Mouse (Mus musculus) gastrocnemius, postnatal 14 days (tissue): ENCODE measurements around the gene Arhgef12. TPM values are rescaled to one million over a fixed set of nuclear protein-coding genes. Genes with fewer than 3 reads are reported as not detected.

Experiments
- DNase-seq: peaks from one replicate; pipeline ENCODE4 v3.0.0; 2021; ENCODE audit warnings: mixed read lengths
- intact Hi-C: fragments of 180-260 bp; cut with DNase I; formaldehyde crosslinking; loops from one replicate; pipeline ENCODE4 v1.15.1; 2025; ENCODE audit warnings: low total_unique reads
- total RNA-seq, 2 experiments: library from RNA; stranded (reverse); gene quantifications; 2 replicates each; pipeline ENCODE4 v1.2.3; 2021

Arhgef12 gene
- total RNA-seq, 2 experiments from 2014 or later = 45.7 to 52.5 TPM

DNA sequence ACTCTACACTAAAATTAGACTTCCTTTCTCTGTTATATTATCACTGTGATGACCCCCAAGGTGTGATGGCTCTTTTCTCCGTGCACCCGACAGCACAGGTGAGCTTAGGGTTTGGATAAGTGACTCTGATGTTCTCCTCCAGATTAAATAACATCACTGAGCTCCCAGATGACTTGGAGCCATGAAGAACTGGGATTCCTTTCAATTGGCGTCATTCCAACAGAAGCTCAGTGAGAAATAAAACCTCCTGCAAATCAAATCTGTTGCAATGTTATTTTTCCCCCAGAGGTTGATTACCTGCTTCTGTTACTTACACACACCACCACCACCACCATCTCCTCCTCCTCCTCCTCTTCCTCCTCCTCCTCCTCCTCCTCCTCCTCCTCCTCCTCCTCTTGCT lies 13.2 kb downstream of the Arhgef12 start:
- no peak for DNase-seq
- intact Hi-C loops = no loop called here

DNA sequence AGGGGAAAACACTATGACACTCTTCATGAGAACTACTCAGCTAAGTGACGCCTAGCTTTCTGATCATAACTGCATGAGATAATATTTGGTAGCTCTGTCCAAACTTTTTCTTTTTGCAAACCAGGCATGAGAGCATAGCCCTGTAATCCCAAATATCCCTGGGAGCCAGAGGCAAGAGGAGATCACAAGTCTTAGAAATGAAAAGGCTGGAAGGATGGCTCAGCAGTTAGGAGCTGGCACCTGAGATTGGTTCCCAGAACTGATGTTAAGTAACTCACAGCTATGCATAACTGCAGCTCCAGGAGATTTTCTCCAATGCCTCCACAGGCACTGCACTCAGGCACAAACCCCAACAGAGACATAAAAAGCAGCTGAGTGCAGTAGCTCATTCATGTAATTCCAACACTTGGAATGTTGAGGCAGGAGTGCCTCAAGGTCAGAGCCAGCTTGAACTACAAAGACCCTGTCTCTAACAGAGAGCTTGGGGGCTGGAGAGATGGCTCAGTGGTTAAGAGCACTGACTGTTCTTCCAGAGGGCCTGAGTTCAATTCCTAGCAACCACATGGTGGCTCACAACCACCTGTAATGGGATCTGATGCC lies 21.3 kb downstream of the Arhgef12 start:
- DNase-seq = no peak
- intact Hi-C loops = no loop called here

DNA sequence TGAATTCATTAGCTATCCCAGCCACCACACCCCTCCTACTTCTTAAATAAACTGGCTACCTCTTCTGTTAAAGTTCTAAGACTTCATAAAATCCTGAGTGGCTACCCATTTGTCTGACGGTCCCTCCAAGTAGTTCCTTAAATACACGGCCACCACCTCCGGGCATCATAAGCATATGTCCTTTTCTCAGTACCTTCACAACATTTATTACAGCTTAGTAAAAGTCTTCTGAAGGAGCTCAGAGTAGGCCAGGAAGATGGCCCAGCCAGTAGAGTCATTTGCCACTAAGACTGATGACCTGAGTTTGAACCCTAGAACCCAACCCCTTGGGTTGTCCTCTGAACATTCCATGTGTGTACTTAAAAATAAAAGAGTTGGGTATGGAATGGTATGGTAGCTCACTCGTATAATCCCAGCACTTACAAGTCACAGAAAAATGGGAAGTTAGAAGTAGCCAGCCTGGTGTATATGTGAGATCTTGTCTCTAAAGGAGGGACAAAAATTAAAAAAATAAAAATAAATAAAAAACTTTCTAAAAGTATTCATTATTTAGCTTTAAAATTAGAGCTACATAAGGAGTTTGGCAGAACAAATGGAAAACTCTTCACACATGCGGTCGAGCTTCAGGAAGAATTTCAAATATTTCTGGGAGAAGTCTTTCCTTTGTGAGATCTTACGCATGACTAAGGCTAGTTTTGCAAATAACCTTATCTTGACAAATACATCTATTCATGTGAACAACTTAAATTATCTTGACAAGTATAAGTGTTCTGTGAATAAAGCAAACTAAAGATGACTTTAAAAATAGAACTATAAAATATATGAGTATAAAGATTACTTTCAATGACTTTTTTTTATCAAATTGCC lies 22.3 kb downstream of the Arhgef12 start:
- no peak for DNase-seq
- intact Hi-C loops = no loop called here

DNA sequence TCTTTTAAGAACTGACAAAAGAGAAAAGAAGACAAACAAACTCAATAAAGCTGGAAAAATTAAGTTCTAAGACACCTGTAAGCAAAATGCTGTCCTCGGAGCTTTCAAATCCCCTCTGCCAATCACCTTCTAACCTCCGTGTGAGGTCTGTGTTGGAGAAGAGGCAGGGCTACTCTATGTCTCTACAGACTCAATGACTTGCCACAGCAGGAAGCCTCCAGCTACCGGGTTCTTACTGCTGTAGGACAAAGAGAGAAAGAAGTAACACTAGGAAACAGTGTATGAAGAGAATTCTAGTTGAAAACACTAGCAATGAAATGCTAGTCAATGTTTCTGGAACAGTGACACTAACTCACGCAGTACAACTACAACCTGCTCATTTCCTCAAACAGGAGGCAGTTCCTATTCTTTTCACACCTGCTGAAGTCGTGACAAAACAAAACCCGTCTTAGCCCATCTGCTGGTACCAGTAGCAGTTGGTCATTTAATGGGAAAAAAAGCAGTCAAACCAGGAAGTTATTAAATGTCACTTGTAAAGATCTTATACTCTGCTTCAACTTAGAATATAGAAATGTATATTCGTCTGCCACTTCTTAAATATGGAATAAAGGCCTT lies 23.5 kb downstream of the Arhgef12 start:
- intact Hi-C loops = no loop called here
- DNase-seq = no peak

DNA sequence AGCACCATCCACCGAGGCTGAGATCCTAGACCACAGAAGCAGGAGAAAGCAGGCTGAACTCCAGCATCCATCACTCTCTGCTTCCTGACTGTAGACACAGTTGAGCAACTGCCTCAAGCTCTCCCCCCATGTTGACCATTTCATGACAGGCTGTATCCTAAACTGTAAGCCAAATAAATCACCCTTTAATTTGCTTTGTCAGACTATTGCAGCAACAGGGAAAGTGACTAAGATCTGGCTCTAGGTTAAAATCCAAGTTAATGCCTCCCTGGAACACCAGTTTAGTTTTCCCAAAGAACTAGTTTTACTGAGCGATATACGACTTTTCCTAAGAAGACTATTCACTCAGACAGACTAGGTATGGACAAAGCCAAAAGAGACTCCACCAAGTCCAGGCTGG lies 28.3 kb downstream of the Arhgef12 start:
- no peak for DNase-seq
- intact Hi-C loops = no loop called here

DNA sequence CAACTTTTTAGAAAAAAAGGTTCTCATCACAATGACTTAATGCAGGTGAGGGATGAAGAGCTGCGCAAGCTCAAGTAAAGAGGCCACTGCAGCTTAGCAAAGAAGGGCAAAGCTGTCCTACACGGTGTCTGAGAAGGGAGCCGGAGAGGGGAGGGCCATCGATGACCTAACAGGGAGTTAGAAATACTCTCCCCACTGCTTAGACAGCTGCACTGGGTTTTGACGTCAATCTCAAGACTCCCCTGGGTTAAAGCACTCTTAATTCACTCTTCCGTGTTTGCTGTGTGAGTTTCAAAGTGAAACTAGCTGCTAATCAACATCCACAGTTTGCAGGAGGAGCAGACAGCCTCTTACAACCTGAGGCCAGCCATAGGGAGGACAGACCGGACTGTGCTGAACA lies 30.9 kb downstream of the Arhgef12 start:
- intact Hi-C loops = no loop called here
- no peak for DNase-seq

DNA sequence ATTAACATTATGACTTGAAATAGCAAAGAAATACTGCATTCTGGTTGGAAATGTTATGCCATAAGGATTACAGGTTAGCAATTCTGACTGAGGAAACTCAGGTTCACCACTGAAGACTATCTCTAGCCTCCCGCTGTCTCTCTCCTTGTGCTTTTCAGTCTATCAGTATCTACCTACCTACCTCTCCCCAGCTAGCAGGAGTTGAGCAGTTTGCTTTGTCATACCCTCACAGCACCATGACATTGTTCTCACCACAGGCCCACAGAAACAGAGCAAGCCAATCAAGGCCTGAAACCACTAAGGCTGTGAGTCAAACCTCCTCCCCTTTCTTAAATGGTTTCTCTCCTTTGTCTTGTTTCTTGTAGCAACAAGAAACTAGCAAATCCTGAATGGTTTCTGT lies 32.4 kb downstream of the Arhgef12 start:
- DNase-seq = no peak
- intact Hi-C loops = no loop called here

DNA sequence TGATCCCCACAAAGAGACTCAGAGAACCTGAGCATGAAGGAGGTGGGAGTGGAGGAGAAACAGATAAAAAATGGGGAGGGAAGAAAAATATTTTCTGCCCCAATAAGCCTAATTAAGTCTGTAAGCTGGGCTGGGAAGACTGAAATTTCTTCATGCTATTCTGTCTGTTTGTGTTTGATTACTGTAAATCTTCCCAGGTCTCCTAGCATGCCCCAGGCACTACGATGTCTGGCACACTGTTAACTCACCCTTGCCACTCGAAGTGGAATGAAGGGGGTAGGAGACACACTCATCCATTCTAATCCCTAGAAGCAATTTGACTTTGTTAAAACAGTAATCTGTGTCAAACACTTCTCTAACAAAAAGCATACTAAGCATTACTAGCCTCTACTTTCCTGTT lies 35.3 kb downstream of the Arhgef12 start:
- intact Hi-C loops = no loop called here

GRCm38 (mm10) chr9:43071176-43071575 lies 35.9 kb downstream of the Arhgef12 start:
- no peak for DNase-seq
- intact Hi-C loops = no loop called here

More for the DNA sequence above, 35.3 kb downstream of the Arhgef12 start:
- no peak for DNase-seq

DNA sequence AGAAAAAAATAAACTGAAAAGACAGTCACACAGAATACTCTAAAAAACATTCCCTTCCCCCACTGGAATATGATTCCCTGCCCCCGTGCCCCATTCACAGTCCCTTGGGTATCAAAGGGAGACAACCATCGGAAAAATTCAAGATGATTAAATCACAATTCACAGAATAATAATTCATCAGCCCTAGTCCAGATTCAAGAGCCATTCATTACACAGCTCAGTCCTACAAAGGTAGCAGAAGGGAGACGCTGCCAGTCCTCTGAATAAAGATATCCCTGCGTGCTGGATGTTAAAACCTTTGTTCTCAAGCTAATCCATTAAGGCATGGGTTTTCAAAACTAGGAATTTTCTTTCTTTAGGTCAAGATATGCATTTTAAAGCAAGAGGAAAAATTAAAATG lies 36.5 kb downstream of the Arhgef12 start:
- intact Hi-C loops = no loop called here
- DNase-seq = no peak

GRCm38 (mm10) chr9:43070153-43070552 lies 36.9 kb downstream of the Arhgef12 start:
- DNase-seq = no peak
- intact Hi-C loops = no loop called here

GRCm38 (mm10) chr9:43067896-43068295 lies 39.1 kb downstream of the Arhgef12 start:
- intact Hi-C loops = no loop called here
- DNase-seq = no peak

GRCm38 (mm10) chr9:43065231-43065630 lies 41.8 kb downstream of the Arhgef12 start:
- DNase-seq = no peak
- intact Hi-C loops = no loop called here

GRCm38 (mm10) chr9:43061545-43061944 lies 45.5 kb downstream of the Arhgef12 start:
- no peak for DNase-seq
- intact Hi-C loops = no loop called here

DNA sequence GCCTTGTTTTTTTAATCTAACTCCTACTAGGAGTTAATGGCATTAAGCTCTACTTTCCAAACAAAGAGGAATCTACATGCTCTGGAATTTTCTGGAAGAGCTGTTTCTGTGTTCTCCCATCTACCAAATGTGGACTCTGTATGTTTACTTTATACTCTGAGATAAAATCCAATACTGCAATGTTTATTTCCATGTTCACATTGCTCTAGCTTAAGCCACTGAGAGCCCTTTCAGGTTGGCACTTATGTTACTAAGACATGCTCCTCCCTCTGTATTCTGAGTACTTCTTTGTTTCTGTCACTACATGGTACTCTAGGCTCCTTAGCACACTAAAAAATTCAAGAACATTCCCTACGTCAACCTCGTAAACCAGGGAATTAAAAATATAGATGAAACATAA lies 56.6 kb downstream of the Arhgef12 start:
- intact Hi-C loops = no loop called here
- DNase-seq = no peak

GRCm38 (mm10) chr9:43044481-43044880 lies 62.6 kb downstream of the Arhgef12 start:
- intact Hi-C loops = no loop called here
- no peak for DNase-seq

DNA sequence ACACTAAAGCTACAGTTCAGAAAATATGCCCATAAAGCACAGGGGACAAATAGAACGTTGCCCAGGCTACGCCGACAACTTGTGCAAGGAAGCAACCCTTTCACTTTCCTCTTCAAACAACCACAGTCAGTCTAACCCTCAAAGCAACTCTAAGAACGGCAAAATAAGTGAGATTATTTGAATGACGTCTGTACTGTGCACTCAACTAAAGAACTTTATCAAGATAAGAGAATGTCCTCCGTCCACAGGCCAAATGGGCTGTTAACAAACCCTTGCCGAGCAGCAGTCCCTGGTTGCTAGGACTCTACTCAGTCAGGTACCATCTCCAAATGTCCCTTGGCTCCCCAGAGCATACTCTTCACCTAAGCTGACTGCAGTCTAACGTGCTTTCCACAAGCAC lies 68.6 kb downstream of the Arhgef12 start:
- no peak for DNase-seq
- intact Hi-C loops = no loop called here

DNA sequence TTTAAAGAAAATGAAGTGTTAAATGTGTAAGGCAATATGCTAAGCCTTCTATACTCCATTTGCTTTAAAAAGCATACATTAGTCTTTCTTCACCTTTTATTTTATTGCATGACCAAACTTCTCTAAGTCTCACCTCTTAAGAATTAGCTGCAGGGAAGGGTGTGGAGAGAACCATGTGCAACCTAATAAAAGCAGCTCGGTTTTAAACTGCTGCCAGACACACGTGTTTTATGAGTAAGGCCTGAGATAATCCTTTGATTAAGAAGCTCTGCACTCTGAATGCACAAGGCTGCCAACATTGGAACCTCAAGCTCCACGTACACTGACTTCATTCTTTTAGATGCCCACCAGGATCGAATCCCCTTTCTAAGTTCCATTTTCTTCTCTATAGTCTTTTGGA lies 71.8 kb downstream of the Arhgef12 start:
- no peak for DNase-seq
- intact Hi-C loops = no loop called here

GRCm38 (mm10) chr9:43034273-43034672 lies 72.8 kb downstream of the Arhgef12 start:
- no peak for DNase-seq
- intact Hi-C loops = no loop called here

- intact Hi-C loops = no loop called here
- DNase-seq = no peak
These were observed 79.3 kb downstream of the Arhgef12 start for GRCm38 (mm10) chr9:43027757-43028156.
